Mouse (Mus musculus) bone marrow macrophage, adult 2 months (primary cell): ENCODE data around the gene Hoxb1. TPM values are rescaled to one million over a fixed set of nuclear protein-coding genes. Genes with fewer than 3 reads are reported as not detected.

Source experiments
- H3K27ac ChIP-seq: 2 replicates; pipeline ENCODE4 v1.5.1; 2012; ENCODE audit warnings: low read depth, low read length; ENCODE audit not compliant: insufficient read depth
- H3K4me1 ChIP-seq: 2 replicates; pipeline ENCODE4 v1.6.1; 2012; ENCODE audit warnings: low read length; ENCODE audit not compliant: control insufficient read depth, insufficient read depth
- H3K4me3 ChIP-seq: 2 replicates; pipeline ENCODE4 v1.5.1; 2012; ENCODE audit warnings: mild to moderate bottlenecking, low read length, moderate library complexity; ENCODE audit not compliant: insufficient read depth
- CTCF ChIP-seq: IDR thresholded peaks from 2 replicates; pipeline ENCODE4 v1.5.1; 2012; ENCODE audit warnings: low read depth, mild to moderate bottlenecking, low read length, moderate library complexity
- POLR2A ChIP-seq: IDR thresholded peaks from 2 replicates; pipeline ENCODE4 v1.6.1; 2012; ENCODE audit warnings: mild to moderate bottlenecking, low read depth, low read length, borderline replicate concordance
- polyA plus RNA-seq: library from polyadenylated mRNA; stranded (reverse); fragments of >200 nt; gene quantifications from 2 replicates; pipeline ENCODE4 v1.2.4, GENCODE M21; 2012; ENCODE audit not compliant: missing spikeins, insufficient read depth, insufficient read length

Hoxb1 gene
- polyA plus RNA-seq, 1 experiment: not detected

DNA sequence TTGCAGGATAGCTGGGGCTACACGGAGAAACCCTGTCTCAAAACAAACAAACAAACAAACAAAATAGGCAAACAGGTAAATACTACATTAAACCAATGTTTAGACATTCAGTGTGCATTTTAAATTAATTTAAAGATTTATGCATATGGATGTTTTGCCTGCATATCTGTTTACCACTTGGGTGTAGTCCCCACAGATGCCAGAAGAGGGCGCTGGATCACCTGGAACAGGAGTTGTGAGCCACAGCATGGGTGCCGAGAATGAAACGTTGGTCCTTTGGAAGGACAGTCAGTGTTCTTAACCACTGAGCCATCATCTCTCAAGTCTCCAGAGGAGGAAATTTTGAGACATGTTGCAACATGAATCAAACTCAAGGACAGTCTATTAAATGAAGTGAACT lies 46.4 kb downstream of the Hoxb1 start:
- Histone ChIP-seq H3K4me3 (no peak overlapping the region), H3K27ac (no peak overlapping the region), H3K4me1 (peaks cover 3% of the 10 kb centered on the region; the same call in 1 of the 2 replicates)
- no peak for TF ChIP-seq CTCF
- TF ChIP-seq POLR2A: no peak

- no peak overlapping the region for H3K4me3 ChIP-seq
- no peak for TF ChIP-seq CTCF
- TF ChIP-seq POLR2A: no peak
- H3K4me1 ChIP-seq: peaks cover 3% of the 10 kb centered on the region; the same call in 1 of the 2 replicates
- H3K27ac ChIP-seq: no peak overlapping the region
These were observed 47.5 kb downstream of the Hoxb1 start for GRCm38 (mm10) chr11:96412941-96413491.

GRCm38 (mm10) chr11:96413527-96413926 lies 48.0 kb downstream of the Hoxb1 start:
- TF ChIP-seq POLR2A: no peak
- TF ChIP-seq CTCF: no peak

DNA sequence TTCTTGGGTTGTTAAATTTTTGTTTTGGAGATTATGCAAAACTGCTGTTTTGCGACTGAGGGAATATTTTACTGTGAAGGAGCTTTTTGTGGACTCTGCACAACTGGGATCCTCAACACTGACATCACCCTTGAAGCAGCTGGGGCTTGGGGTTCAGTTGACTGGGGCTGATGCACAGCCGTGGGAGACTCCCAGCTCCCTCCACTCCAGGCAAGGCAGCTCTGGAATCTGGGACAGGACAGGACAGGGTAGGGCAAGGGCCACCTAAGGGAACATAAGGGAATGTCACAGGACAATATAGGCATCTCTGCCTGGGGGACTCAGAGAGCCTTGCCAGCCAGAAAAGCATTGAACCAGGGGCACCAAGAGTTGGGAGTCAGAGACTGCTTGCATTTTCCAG lies 48.5 kb downstream of the Hoxb1 start:
- Histone ChIP-seq H3K4me3 (no peak overlapping the region), H3K27ac (no peak overlapping the region), H3K4me1 (peaks cover 3% of the 10 kb centered on the region; the same call in 1 of the 2 replicates)
- TF ChIP-seq POLR2A (no peak), CTCF (no peak)

More at GRCm38 (mm10) chr11:96413527-96413926, 48.0 kb downstream of the Hoxb1 start:
- H3K4me3 ChIP-seq: no peak overlapping the region
- no peak overlapping the region for H3K27ac ChIP-seq
- peaks cover 3% of the 10 kb centered on the region; the same call in 1 of the 2 replicates for H3K4me1 ChIP-seq

Other genes with a start within 250 kb of the Hoxb1 start
- not detected in 2 replicates for gene Ttll6, start 232.0 kb upstream of the Hoxb1 start, polyA plus RNA-seq
- gene Hoxb13, start 171.4 kb upstream of the Hoxb1 start, polyA plus RNA-seq: not detected in 2 replicates
- not detected in 2 replicates for gene Hoxb9, start 94.3 kb upstream of the Hoxb1 start, polyA plus RNA-seq
- gene Hoxb8, start 83.8 kb upstream of the Hoxb1 start, polyA plus RNA-seq: not detected in 2 replicates
- gene Hoxb7, start 79.1 kb upstream of the Hoxb1 start, polyA plus RNA-seq: not detected in 2 replicates
- gene Hoxb6, start 73.3 kb upstream of the Hoxb1 start, polyA plus RNA-seq: not detected in 2 replicates
- gene Hoxb5, start 62.4 kb upstream of the Hoxb1 start, polyA plus RNA-seq: not detected in 2 replicates
- 7.9 and 10.2 TPM in 2 replicates for gene Hoxb4, start 47.5 kb upstream of the Hoxb1 start, polyA plus RNA-seq
- gene Hoxb3, start 42.4 kb upstream of the Hoxb1 start, polyA plus RNA-seq: 1.0 and 1.6 TPM in 2 replicates
- gene Hoxb2, start 15.2 kb upstream of the Hoxb1 start, polyA plus RNA-seq: 0.25 TPM in 1 of 2 replicates, not detected in the other
- gene Skap1, start 98.8 kb downstream of the Hoxb1 start, polyA plus RNA-seq: not detected in 2 replicates